Mouse (Mus musculus): Measurements from ENCODE around the gene Zfp541.

DNA sequence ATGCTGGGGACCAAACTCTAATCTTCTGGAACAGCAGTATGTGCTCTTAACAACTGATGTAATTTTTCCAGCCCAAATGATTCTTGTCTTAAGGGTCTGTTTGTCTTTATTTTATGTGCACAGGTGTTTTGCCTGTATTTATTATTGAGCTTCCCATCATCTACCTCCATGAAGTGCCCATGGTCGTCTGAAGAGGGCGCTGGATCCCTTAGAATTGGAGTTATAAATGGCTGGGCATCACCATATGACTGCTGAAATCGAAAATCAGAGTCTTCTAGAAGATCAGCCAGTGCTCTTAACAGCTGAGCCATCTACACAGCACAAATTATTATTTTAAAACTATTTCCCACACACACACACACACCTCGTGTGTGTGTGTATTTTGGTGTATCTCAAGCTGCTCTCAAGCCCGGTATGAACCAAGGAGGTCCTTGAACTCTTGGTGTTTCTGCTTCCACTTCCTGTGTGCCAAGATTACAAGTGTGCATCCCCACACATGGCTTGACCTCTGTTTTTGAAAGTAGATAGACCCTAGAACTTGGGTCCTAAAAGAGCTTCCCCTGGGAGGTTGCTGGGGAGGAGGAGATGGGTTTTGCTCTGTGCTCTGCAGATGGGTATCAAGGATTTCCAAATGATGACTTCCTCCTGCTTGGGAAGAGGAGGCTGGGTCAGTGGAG, 5.0 kb upstream of the Zfp541 start:
- TF ChIP-seq GATA1 (IDR thresholded peaks at IDR 0.05; ENCODE audit: low read length): no peak
- TF ChIP-seq TAL1 (IDR thresholded peaks at IDR 0.05; ENCODE audit: low read length): no peak
